Mouse (Mus musculus) Patski (cell line): Measurements from ENCODE around the gene Mrpl38. TPM values are rescaled to one million over a fixed set of nuclear protein-coding genes. Genes with fewer than 3 reads are reported as not detected.
A peak's percentile ranks its signal among the peaks of the same experiment; 100 is the strongest.

Source experiments
- ATAC-seq: fragments of 100-300 bp; one replicate; pipeline ENCODE4 v1.8.0; 2021
- CTCF ChIA-PET: fragments of 350-600 bp; sonication (Branson Sonifier 250); formaldehyde crosslinking; loops from one replicate; lab custom pipeline; 2022; ENCODE audit warnings: inconsistent platforms; lab: Charles Lee
- POLR2A ChIA-PET: fragments of 350-600 bp; sonication (Branson Sonifier 250); formaldehyde crosslinking; loops from one replicate; lab custom pipeline; 2022; ENCODE audit warnings: antibody characterized with exemption, inconsistent platforms; lab: Charles Lee
- DNase-seq: peaks from one replicate; pipeline ENCODE4 v3.0.0-alpha.2; 2011; ENCODE audit warnings: low read depth, low spot score
- H3K27me3 ChIP-seq: fragments of 371-371 bp; one replicate; pipeline ENCODE4 v1.5.1; 2021
- CTCF ChIP-seq: fragments of 100-300 bp; IDR thresholded peaks from one replicate; pipeline ENCODE4 v1.5.1; 2021
- in situ Hi-C: fragments of 300-500 bp; cut with MboI; formaldehyde crosslinking; loops from 3 replicates; pipeline ENCODE4 v1.11.1; 2018; ENCODE audit warnings: low pct_unique_long_range_greater_than_20kb, mixed read lengths
- polyA plus RNA-seq: library from polyadenylated mRNA; unstranded; gene quantifications from one replicate; pipeline ENCODE4 v1.2.3, GENCODE M21; 2021

Gene Mrpl38
- polyA plus RNA-seq, 1 experiment from 2014 or later: 89.7 TPM

DNA sequence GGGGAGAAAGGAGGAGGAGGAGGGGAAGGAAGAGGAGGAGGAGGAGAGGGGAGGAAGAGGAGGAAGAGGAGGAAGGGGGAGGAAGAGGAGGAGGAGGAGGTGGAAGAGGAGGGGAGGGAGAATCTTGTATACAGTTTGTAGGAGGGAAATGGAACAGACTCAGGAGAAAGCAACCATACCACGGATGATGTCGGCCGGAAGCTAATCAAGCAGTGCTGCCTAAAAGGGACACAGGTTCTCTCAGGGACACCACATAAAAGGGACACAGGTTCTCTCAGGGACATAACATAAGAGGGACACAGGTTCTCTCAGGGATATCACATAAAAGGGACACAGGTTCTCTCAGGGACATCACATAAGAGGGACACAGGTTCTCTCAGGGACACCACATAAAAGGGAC lies 30.5 kb upstream of the Mrpl38 start:
- CTCF ChIA-PET: no interaction called here
- no peaks in the 10 kb centered on the region for H3K27me3 ChIP-seq
- TF ChIP-seq CTCF: no peak
- in situ Hi-C loops: no loop called here
- ATAC-seq (no peak), DNase-seq (no peak)
- POLR2A ChIA-PET: interaction anchor here (0.6 kb wide), 1 partner anchor 46 kb away, joined by 3 read pairs; no protein-coding TSS in a partner anchor

DNA sequence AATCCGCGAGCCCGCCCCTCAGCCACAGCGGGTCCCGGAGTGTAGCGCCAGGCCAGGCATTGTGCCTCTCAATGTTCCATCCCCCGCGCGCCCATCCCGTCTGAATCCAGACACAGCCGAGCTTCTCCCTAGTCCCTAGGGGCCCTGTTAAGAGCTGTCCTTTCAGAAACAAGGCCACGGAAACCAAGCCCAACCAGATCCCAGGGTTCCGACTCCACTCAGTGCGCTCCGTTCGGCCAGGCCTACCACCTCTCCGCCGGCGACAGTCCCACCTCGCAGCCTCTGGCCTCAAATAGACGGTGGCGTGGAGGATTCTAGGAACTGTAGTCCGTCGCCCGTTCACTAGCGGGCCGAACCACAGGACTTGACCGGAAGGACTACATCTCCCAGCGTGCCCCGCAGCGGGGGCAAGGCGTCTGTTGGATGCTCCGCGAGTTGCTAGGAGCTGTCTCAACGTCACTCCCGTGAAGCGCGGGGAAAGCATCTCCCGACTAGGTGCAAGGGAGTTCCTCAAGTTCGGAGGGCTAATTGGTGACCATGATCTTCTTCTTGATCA lies 29.3 kb upstream of the Mrpl38 start, which contains the start of gene Fbf1:
Fbf1 (minus strand) TSS at position 283 of the 556 bp plus-strand sequence.
- CTCF ChIA-PET: interaction anchor here (1.1 to 1.8 kb wide), 2 partner anchors 18 to 29 kb away, joined by 5 read pairs; partner anchors contain the start of gene Mrpl38
- DNase-seq: peak; percentile 72
- ATAC-seq: peak; percentile 91
- no peak for TF ChIP-seq CTCF
- H3K27me3 ChIP-seq: no peaks in the 10 kb centered on the region
- POLR2A ChIA-PET: interaction anchor here (0.6 to 3.3 kb wide), 4 partner anchors 17 to 32 kb away, joined by 3 to 12 read pairs (median 4); no protein-coding TSS in a partner anchor
- in situ Hi-C loops: no loop called here

DNA sequence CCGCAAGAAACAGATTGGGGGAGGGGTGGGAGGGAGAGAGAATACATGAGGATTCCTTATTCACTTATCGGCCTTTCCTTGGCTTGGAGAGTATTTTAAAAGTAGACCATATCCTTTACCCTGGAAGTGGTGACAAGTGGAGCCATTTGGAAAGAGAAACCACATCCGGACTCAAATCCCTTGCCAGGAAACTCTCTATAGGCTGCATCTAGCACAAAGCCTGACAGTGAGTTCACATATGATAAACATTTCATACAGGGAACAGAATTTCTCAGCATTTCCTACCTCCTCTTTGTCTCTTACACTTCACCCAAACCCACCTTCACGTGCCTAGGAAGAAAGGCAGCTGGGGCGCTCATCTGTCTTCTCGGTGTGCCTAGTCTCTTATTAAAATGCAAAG lies 28.6 kb upstream of the Mrpl38 start:
- DNase-seq: no peak
- no peak for TF ChIP-seq CTCF
- ChIA-PET CTCF (interaction anchor here (1.8 kb wide), 1 partner anchor 19 kb away, joined by 5 read pairs; no protein-coding TSS in a partner anchor), POLR2A (interaction anchor here (0.7 to 3.3 kb wide), 2 partner anchors 19 to 32 kb away, joined by 4 to 12 read pairs; no protein-coding TSS in a partner anchor)
- in situ Hi-C loops: no loop called here
- no peaks in the 10 kb centered on the region for H3K27me3 ChIP-seq
- no peak for ATAC-seq

DNA sequence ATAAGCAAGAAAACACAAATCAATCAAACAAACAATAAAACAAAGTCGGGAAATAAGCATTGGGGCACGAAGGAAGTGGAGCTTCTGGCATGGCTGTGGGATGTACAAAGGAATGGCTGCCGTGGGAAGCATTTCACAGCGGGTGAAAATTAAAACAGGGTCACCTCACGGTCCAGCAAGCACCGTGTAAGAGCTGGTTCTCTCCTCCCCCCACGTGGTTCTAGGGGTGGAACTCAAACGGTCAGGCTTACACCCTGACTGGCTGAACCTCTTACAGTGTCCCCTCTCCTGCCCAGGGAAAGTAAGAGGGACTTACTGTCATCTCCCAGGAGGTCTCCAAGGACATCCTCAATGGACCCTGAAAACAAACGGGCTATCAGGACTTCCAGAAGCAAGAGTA lies 24.3 kb upstream of the Mrpl38 start:
- POLR2A ChIA-PET: interaction anchor here (0.9 to 1.7 kb wide), 2 partner anchors 10 to 11 kb away, joined by 3 to 5 read pairs; no protein-coding TSS in a partner anchor
- no peaks in the 10 kb centered on the region for H3K27me3 ChIP-seq
- in situ Hi-C loops: no loop called here
- CTCF ChIA-PET: interaction anchor here (1.1 to 1.7 kb wide), 2 partner anchors 14 to 24 kb away, joined by 3 to 6 read pairs; partner anchors contain the start of gene Mrpl38
- ATAC-seq (no peak), DNase-seq (no peak)
- TF ChIP-seq CTCF: no peak

DNA sequence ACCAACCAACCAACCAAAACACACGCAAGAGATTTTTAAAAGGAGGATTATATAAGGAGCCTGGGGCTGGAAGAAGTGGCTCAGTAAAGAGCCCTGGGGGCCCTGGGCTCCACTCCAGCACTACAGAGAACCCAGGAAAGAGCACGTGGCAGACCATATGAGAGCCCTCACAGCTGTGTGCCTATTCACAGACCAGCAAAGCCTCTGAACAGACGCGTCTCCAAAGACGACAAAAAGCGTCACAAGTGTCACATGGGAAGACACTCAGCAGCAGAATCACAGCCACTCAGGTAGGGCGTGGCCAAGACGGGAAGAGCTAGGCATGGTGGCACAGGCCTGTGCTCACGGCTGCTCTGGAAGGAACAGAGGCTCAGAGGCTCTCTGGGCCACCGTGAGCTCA lies 23.5 kb upstream of the Mrpl38 start:
- in situ Hi-C loops: no loop called here
- DNase-seq (no peak), ATAC-seq (no peak)
- H3K27me3 ChIP-seq: no peaks in the 10 kb centered on the region
- ChIA-PET POLR2A (interaction anchor here (1.7 kb wide), 1 partner anchor 10 kb away, joined by 5 read pairs; no protein-coding TSS in a partner anchor), CTCF (interaction anchor here (1.1 to 1.7 kb wide), 2 partner anchors 13 to 23 kb away, joined by 3 to 6 read pairs; partner anchors contain the start of gene Mrpl38)
- TF ChIP-seq CTCF: no peak

DNA sequence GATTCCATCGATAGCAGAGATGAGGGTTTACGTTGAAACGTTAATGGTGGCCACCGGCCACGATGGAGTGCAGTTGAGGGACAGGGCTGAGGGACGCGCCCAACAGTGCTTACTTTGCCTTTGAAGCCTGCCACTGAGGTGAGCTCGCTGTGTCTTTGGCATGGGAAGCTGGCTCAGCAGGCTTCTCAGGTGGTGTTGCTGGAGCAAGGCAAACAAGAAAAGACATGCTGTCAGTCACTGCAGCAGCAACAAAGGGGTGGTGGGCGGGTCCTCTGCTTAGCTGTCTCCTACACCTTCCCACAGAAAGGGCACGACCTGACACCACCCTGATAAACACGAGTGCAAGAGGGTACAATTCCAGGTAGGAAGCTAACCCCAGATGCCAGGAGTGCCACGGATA lies 22.6 kb upstream of the Mrpl38 start:
- POLR2A ChIA-PET: interaction anchor here (0.8 to 1.7 kb wide), 2 partner anchors 9 to 36 kb away, joined by 3 to 5 read pairs; no protein-coding TSS in a partner anchor

DNA sequence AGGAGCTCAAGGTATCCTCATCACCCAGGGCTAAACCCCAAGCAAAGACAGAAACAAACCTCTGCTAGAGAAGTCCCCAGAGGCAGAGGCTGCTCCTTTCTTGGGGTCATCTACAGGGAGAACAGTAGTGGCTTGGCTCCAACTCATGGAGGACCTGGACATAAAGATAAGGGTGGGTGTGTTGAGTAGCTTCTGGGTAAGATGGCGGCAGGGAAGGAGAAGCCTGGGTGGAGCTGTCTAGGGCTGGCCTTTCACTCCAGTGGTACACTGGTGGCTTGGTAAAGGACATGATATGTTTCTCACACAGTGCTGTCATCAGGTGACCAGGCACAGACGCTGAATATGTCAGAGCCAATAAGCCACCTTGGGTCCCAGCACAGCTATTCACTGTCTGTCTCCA lies 12.3 kb upstream of the Mrpl38 start:
- POLR2A ChIA-PET: interaction anchor here (0.7 kb wide), 1 partner anchor 17 kb away, joined by 3 read pairs; no protein-coding TSS in a partner anchor
- DNase-seq: no peak
- TF ChIP-seq CTCF: no peak
- in situ Hi-C loops: no loop called here
- H3K27me3 ChIP-seq: no peaks in the 10 kb centered on the region
- ATAC-seq: no peak
- CTCF ChIA-PET: interaction anchor here (1.0 kb wide), 1 partner anchor 11 kb away, joined by 3 read pairs; no protein-coding TSS in a partner anchor

More for the DNA sequence above, 22.6 kb upstream of the Mrpl38 start:
- ATAC-seq (no peak), DNase-seq (no peak)
- no peaks in the 10 kb centered on the region for H3K27me3 ChIP-seq
- in situ Hi-C loops: no loop called here
- TF ChIP-seq CTCF: no peak
- CTCF ChIA-PET: interaction anchor here (1.7 kb wide), 1 partner anchor 22 kb away, joined by 6 read pairs; the partner anchor contains the start of gene Mrpl38

DNA sequence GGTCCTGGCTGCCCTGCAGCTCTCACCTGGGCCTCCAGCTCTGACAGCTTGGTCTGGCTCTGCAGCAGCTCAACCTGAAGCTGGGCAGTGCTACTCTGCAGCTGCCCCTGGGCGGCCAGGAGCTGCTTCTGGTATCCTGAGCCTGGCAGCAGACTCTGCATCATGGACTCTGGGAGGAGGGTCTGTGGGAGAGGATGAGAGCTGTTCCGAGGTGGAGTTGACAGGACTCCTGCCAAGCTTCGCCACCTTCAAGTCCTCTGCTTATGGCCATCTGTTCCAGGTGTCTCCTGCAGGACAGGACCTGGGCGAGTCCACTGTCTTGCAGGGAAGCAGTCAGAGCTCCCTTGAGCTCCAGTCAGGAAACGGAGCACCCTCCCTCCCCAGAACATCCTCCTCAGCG lies 10.7 kb upstream of the Mrpl38 start:
- ChIA-PET CTCF (interaction anchor here (1.0 to 1.6 kb wide), 3 partner anchors 10 to 13 kb away, joined by 3 to 6 read pairs (median 4); partner anchors contain the start of gene Mrpl38), POLR2A (interaction anchor here (2.9 kb wide), 1 partner anchor 18 kb away, joined by 12 read pairs; the partner anchor contains the start of gene Fbf1)
- DNase-seq: no peak
- no peak for TF ChIP-seq CTCF
- H3K27me3 ChIP-seq: no peaks in the 10 kb centered on the region
- in situ Hi-C loops: loop anchor here (5.0 kb wide), 1 partner anchor 68 kb away; no protein-coding TSS in a partner anchor
- no peak for ATAC-seq

DNA sequence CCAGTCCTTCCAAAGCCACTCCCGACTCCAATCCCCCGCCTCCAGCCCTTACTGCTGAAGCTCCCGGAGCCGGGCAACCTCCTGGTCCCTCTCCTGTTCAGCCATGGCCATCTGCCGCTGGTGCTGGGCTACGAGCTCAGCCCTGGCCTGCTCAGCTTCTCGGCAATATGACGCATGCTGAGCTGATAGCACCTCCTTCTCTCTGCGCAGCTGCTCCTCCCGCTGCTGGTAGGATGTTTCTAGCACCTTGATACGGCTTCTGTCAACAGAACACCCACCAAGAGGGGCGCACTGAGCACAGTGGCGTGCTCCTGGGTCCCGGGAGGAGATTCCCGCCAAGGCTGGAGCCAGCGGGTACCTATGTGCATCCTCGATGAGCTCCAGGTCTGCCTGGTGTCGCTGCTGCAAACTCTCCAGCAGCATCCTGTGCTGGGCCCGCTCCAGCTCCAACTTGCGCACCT lies 10.1 kb upstream of the Mrpl38 start:
- ATAC-seq (no peak), DNase-seq (no peak)
- in situ Hi-C loops: loop anchor here (5.0 kb wide), 1 partner anchor 69 kb away; no protein-coding TSS in a partner anchor
- TF ChIP-seq CTCF: no peak
- ChIA-PET CTCF (interaction anchor here (1.0 to 1.6 kb wide), 3 partner anchors 10 to 14 kb away, joined by 3 to 6 read pairs (median 4); partner anchors contain the start of gene Mrpl38), POLR2A (interaction anchor here (0.6 to 2.9 kb wide), 2 partner anchors 18 to 340 kb away, joined by 3 to 12 read pairs; partner anchors contain the start of gene Fbf1)
- H3K27me3 ChIP-seq: no peaks in the 10 kb centered on the region

DNA sequence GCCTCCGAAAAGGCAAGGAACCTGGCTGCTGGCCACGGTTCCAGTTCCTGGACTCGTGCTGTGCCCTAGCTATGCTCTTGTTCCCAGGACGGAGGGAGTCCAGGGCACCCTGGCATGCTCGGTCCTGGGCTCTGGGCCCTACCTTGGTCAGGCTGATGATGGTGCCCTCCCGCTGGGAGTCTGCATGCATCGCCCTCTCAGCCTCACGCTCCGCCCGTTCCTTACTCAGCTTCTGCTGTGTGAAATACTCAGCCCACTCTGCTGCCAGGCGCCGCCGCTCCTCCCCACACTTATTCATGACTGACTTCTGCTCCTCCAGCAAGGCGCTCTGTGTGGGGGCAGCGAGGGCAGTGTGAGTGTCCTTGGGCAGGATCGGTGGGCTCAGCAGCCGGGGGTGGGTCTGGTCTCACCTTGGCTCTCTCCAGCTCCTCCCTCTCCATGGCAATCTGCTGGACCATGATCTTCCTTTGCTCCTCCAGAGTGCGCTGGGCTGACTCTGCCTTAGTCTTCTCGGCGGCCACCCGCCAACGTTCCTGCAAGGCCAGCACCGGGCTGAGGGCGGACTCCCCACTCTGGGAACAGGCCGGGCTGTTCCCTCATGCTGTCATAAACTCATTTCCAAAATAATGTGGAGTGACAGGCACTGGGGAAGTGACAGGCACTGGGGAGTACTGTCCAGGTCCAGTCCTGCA lies 7.8 kb upstream of the Mrpl38 start:
- in situ Hi-C loops: loop anchor here (5.0 kb wide), 1 partner anchor 71 kb away; no protein-coding TSS in a partner anchor
- POLR2A ChIA-PET: interaction anchor here (0.9 to 2.9 kb wide), 6 partner anchors 11 to 72 kb away, joined by 3 to 12 read pairs (median 4); partner anchors contain the start of genes Fbf1 and Trim65
- peak; percentile 29 for ATAC-seq
- H3K27me3 ChIP-seq: no peaks in the 10 kb centered on the region
- TF ChIP-seq CTCF: no peak
- DNase-seq: peak; percentile 53
- CTCF ChIA-PET: interaction anchor here (1.6 kb wide), 1 partner anchor 8 kb away, joined by 5 read pairs; the partner anchor contains the start of gene Mrpl38
